Mouse (Mus musculus): ENCODE results near the gene Dnm3.

DNA sequence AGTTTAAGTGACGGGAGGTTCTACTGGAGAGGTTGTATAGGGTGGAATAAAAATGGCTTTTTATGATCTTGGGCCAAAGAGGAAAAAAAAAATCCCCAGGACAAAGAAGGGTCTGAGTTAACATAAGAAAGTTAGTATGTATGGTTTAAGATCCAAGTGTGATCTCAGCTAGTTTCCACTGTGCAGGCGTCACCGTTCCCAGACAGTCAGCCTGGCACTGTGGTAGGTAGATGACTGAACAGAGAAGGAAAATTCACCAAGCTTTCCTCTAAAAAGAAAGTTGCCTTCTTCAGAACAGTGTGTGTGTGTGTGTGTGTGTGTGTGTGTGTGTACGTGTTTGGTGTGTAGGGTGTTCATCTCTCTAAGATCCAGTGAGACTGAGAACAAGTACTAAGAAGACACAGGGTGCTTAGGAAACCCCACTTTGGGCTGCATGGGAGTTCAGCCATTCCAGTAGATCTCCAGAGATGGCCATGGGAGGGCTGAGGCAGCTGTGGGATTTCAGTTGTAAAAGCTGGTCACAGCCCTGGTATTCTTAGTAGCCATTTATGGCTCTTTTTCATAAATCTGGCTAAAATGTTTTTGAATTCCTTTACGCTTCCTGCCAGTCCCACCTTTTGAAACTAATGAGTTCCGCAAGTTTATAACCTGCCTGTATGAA, 441.9 kb downstream of the Dnm3 start:
- TF ChIP-seq CTCF (IDR thresholded peaks at IDR 0.05; ENCODE audit: insufficient read depth, low read depth, low read length) = no peak
- no peak for TF ChIP-seq POLR2A (IDR thresholded peaks at IDR 0.05; ENCODE audit: insufficient read depth, low read depth, low read length)

All from olfactory bulb, adult 2 months (tissue).